Mouse (Mus musculus): Measurements from ENCODE around the gene Lonp2. TPM values are rescaled to one million over a fixed set of nuclear protein-coding genes. Genes with fewer than 3 reads are reported as not detected.

The Lonp2 gene
- polyA plus RNA-seq, 1 experiment from 2014 or later = 76.8 TPM

GRCm38 (mm10) chr8:86765155-86765554 lies 141.3 kb downstream of the Lonp2 start:
- H3K4me2 ChIP-seq = no peak overlapping the region
- no peaks in the 10 kb centered on the region for H3K36me3 ChIP-seq (ENCODE audit: control insufficient read depth, insufficient read depth, low read length)
- no peak overlapping the region for H3K9ac ChIP-seq (ENCODE audit: low read length)
- no peak overlapping the region for H3K4me3 ChIP-seq (ENCODE audit: low read depth, low read length)
- no peaks in the 10 kb centered on the region for H3K4me1 ChIP-seq (ENCODE audit: control insufficient read depth, insufficient read depth, low read length)
- no peaks in the 10 kb centered on the region for H3K27me3 ChIP-seq (ENCODE audit: control insufficient read depth, insufficient read depth, low read length)
- no peaks in the 10 kb centered on the region for H3K9me3 ChIP-seq (ENCODE audit: control insufficient read depth, low read length)
- no peak overlapping the region for H3K27ac ChIP-seq (ENCODE audit: low read depth, low read length)
- 89% methylated on average over 10 of the region's 10 CpGs for WGBS
- ATAC-seq (ENCODE audit: low FRiP score) = no peak
- no peak for DNase-seq (ENCODE audit: low spot score, missing footprints)

- Histone ChIP-seq H3K4me3 (ENCODE audit: low read depth, low read length) (no peak overlapping the region), H3K4me1 (ENCODE audit: control insufficient read depth, insufficient read depth, low read length) (no peaks in the 10 kb centered on the region), H3K27me3 (ENCODE audit: control insufficient read depth, insufficient read depth, low read length) (no peaks in the 10 kb centered on the region), H3K4me2 (no peak overlapping the region), H3K9ac (ENCODE audit: low read length) (no peak overlapping the region), H3K9me3 (ENCODE audit: control insufficient read depth, low read length) (no peaks in the 10 kb centered on the region), H3K27ac (ENCODE audit: low read depth, low read length) (no peak overlapping the region), H3K36me3 (ENCODE audit: control insufficient read depth, insufficient read depth, low read length) (no peaks in the 10 kb centered on the region)
- DNase-seq (ENCODE audit: low spot score, missing footprints) (no peak), ATAC-seq (ENCODE audit: low FRiP score) (no peak)
- 89% methylated on average over 8 of the region's 8 CpGs for WGBS
Measured at GRCm38 (mm10) chr8:86765669-86766068, 141.8 kb downstream of the Lonp2 start.

DNA sequence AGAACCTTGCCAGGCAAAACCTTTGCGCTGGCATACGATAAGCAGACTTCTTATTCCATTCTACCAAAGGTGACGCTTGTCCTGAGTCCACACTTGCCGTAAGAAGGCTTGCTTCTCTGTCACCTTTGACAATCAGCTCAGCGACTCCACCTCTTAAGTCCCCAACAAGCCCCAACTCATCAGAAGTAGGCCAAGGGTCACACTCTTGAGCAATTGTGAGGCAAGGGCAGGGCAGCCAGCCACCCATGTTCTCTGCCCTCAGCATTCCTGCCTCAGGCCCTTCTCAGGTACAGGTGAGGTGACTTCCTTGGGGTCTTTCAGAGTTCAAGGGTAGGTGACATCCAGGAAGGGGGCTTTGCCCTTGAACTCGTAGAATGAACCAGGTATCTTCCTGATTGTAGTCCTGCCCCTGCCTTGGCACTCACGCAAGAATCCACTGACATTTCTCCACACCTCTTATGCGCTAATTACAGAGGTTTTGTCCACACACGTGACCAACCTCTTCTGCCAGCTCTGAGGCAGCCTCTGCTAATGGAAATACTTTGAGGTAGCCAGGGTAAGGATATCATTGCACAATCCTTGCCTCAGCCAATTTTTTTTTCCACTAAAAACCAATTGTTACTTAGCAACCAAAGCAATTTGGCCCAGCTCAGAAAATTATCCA lies 142.8 kb downstream of the Lonp2 start:
- no peak overlapping the region for H3K27ac ChIP-seq (ENCODE audit: low read depth, low read length)
- no peaks in the 10 kb centered on the region for H3K9me3 ChIP-seq (ENCODE audit: control insufficient read depth, low read length)
- DNase-seq (ENCODE audit: low spot score, missing footprints) = no peak
- H3K4me2 ChIP-seq = no peak overlapping the region
- H3K4me3 ChIP-seq (ENCODE audit: low read depth, low read length) = no peak overlapping the region
- WGBS = 86% methylated on average over 9 of the region's 9 CpGs
- ATAC-seq (ENCODE audit: low FRiP score) = no peak
- H3K27me3 ChIP-seq (ENCODE audit: control insufficient read depth, insufficient read depth, low read length) = no peaks in the 10 kb centered on the region
- no peak overlapping the region for H3K9ac ChIP-seq (ENCODE audit: low read length)
- H3K36me3 ChIP-seq (ENCODE audit: control insufficient read depth, insufficient read depth, low read length) = no peaks in the 10 kb centered on the region
- H3K4me1 ChIP-seq (ENCODE audit: control insufficient read depth, insufficient read depth, low read length) = no peaks in the 10 kb centered on the region

GRCm38 (mm10) chr8:86768499-86768898 lies 144.7 kb downstream of the Lonp2 start:
- Histone ChIP-seq H3K4me2 (no peak overlapping the region), H3K36me3 (ENCODE audit: control insufficient read depth, insufficient read depth, low read length) (no peaks in the 10 kb centered on the region), H3K27me3 (ENCODE audit: control insufficient read depth, insufficient read depth, low read length) (no peaks in the 10 kb centered on the region), H3K27ac (ENCODE audit: low read depth, low read length) (no peak overlapping the region), H3K4me1 (ENCODE audit: control insufficient read depth, insufficient read depth, low read length) (no peaks in the 10 kb centered on the region), H3K9me3 (ENCODE audit: control insufficient read depth, low read length) (no peaks in the 10 kb centered on the region), H3K4me3 (ENCODE audit: low read depth, low read length) (no peak overlapping the region), H3K9ac (ENCODE audit: low read length) (no peak overlapping the region)
- DNase-seq (ENCODE audit: low spot score, missing footprints) (no peak), ATAC-seq (ENCODE audit: low FRiP score) (no peak)
- WGBS = 81% methylated on average over 5 of the region's 5 CpGs

- DNase-seq (ENCODE audit: low spot score, missing footprints) (no peak), ATAC-seq (ENCODE audit: low FRiP score) (no peak)
- H3K4me3 ChIP-seq (ENCODE audit: low read depth, low read length) = no peak overlapping the region
- no peaks in the 10 kb centered on the region for H3K4me1 ChIP-seq (ENCODE audit: control insufficient read depth, insufficient read depth, low read length)
- H3K36me3 ChIP-seq (ENCODE audit: control insufficient read depth, insufficient read depth, low read length) = no peaks in the 10 kb centered on the region
- H3K27ac ChIP-seq (ENCODE audit: low read depth, low read length) = no peak overlapping the region
- WGBS = 79% methylated on average over 1 of the region's 1 CpGs
- no peak overlapping the region for H3K9ac ChIP-seq (ENCODE audit: low read length)
- no peaks in the 10 kb centered on the region for H3K9me3 ChIP-seq (ENCODE audit: control insufficient read depth, low read length)
- no peaks in the 10 kb centered on the region for H3K27me3 ChIP-seq (ENCODE audit: control insufficient read depth, insufficient read depth, low read length)
- no peak overlapping the region for H3K4me2 ChIP-seq
Measured at GRCm38 (mm10) chr8:86769945-86770715, 146.3 kb downstream of the Lonp2 start.

Small RNA genes lying within 50 kb of the gene (microRNA-seq; reads per million reads assigned to microRNA genes)
- not detected for gene Gm44348

Other genes starting within 250 kb of the Lonp2 start
- 0.04 and 0.05 TPM in 2 replicates for gene Abcc12, start 43.4 kb upstream of the Lonp2 start, polyA plus RNA-seq (2014; fragmentation: Nextera tagmentation; extraction: Ambion mirVana)
- gene Gm10638, start 121.7 kb downstream of the Lonp2 start, polyA plus RNA-seq (2014; fragmentation: Nextera tagmentation; extraction: Ambion mirVana) = 6.1 and 7.8 TPM in 2 replicates
- 77.6 and 90.5 TPM in 2 replicates for gene Siah1a, start 121.9 kb downstream of the Lonp2 start, polyA plus RNA-seq (2014; fragmentation: Nextera tagmentation; extraction: Ambion mirVana)